Mouse (Mus musculus): ENCODE measurements around the gene Spata31d1a.

The Spata31d1a gene

GRCm38 (mm10) chr13:59663939-59664712, 46.0 kb downstream of the Spata31d1a start:
- no peak for DNase-seq

DNA sequence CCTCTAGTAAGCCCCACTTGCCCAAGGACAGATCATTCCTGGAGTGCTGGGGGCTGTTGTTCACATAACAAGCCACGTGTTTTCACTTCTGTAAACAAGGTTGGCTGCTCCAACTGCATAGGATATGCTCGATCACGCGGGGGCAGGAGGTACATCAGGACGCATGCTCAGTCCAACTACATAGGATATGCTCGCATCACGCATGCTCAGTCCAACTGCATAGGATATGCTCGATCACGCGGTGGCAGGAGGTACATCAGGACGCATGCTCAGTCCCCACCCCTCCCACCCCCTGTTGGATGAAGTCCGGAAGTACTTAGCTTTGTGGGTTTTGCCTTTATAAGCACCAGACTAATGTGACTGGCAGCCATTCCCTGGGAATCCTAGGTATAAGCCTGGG, 48.2 kb downstream of the Spata31d1a start:
- no peak for DNase-seq

DNA sequence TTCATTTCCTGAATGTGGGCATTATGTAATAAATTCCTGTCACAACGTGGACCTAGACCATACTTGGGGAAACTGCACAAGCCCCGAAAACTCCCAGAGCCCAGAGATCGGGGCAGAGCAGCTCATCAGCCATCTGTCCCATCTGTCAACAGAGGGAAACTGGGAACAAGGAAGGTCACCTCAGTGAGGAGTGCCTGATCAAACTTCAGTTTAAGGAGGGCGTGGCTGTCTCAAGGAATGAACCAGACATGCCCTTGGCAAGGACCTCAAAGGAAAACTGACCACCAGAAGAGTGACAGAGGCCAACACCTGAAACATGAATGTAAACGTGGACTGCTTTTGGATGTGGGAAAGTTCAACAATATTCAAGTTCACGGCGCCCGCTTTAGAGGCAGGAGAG, 48.7 kb downstream of the Spata31d1a start:
- no peak for DNase-seq

DNA sequence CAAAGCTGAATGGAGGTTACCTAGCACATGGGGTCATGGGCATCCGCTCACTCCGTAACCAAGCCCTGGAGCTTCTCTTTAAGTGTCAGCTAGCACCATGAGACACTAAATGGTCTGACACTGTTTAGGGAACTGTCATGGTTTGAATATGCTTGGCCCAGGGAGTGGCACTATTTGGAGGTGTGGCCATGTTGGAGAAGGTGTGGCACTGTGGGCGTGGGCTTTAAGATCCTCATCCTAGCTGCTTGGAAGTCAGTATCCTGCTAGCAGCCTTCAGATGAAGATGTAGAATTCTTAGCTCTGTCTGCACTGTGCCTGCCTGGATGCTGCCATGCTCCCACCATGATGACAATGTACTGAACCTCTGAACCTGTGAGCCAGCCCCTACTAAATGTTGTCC, 49.8 kb downstream of the Spata31d1a start:
- DNase-seq = no peak

DNA sequence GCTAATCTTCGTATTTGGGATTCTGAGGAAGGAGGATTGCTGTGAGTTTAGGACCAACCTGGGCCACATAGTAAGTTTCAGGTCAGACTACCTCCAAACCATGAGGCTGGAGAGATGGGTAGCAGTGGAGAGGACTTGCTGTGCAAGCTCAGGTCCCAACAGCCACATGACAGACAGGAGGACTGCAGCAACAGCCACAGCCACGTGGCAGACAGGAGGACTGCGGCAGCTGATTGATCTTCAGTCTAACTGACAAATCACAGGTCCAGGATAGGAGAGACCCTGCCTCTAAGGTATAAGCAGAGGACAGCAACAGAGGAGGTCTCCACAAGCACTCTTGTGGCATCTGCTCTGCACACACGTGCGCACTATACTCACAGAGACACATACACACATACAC, 52.3 kb downstream of the Spata31d1a start:
- no peak for DNase-seq

- no peak for DNase-seq
Observed at GRCm38 (mm10) chr13:59656975-59657388, 53.1 kb downstream of the Spata31d1a start.

DNA sequence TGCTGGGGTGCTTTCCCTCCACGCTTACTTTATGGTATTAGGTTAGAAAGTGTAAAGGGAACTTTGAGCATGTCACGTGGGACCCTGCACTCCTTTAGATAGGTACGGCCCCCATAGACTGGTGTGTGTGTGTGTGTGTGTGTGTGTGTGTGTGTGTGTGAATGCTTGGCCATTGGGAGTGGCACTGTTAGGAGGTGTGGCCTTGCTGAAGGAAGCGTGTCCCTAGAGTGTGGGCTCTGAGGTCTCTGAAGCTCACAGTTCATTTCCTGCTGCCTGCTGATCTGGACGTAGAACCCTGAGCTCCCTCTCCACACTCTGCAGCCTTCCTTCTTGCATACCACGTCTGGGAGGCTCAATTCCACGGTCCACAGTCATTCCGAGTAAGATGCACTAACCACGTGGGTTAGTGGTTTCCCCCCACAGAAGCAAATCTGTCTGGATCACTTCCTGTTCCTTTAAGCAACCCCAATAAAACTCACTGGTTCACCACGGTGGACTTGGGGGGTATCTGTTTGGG, 53.8 kb downstream of the Spata31d1a start:
- no peak for DNase-seq

- DNase-seq = no peak
Observed at GRCm38 (mm10) chr13:59655718-59656315, 54.3 kb downstream of the Spata31d1a start.

- DNase-seq = no peak
Observed at GRCm38 (mm10) chr13:59654465-59654864, 55.7 kb downstream of the Spata31d1a start.

- no peak for DNase-seq
Observed at GRCm38 (mm10) chr13:59653136-59653535, 57.0 kb downstream of the Spata31d1a start.

- DNase-seq = no peak
Observed at GRCm38 (mm10) chr13:59652651-59653050, 57.5 kb downstream of the Spata31d1a start.
